Mouse (Mus musculus) liver, postnatal 0 days (tissue): ENCODE data around the gene Zcchc14.

ENCODE experiments used
- CTCF ChIP-seq: sonication (generic); IDR thresholded peaks from 2 replicates; pipeline ENCODE4 v1.5.1; 2016; ENCODE audit warnings: antibody characterized with exemption, low read depth
- EP300 ChIP-seq: IDR thresholded peaks from 2 replicates; pipeline ENCODE4 v1.6.1; 2016; ENCODE audit warnings: antibody characterized with exemption, low read depth, mild to moderate bottlenecking

GRCm38 (mm10) chr8:121593983-121594382 lies 58.7 kb downstream of the Zcchc14 start:
- no peak for TF ChIP-seq CTCF
- TF ChIP-seq EP300, result no peak
